Mouse (Mus musculus) MEL (cell line): Measurements from ENCODE around the gene Dnali1. TPM values are rescaled to one million over a fixed set of nuclear protein-coding genes. Genes with fewer than 3 reads are reported as not detected.

ENCODE experiments used
- DNase-seq: peaks from one replicate; pipeline ENCODE4 v3.0.0; 2011; ENCODE audit warnings: low read depth, low spot score
- H3K27ac ChIP-seq: 2 replicates; pipeline ENCODE4 v1.5.1; 2012; ENCODE audit warnings: low read depth, mild to moderate bottlenecking, control low read depth, low read length, moderate library complexity; ENCODE audit not compliant: control insufficient read depth
- H3K27me3 ChIP-seq, 2 experiments: fragments of 150-350 bp in 1 of 2; sonication (generic) in 1 of 2; 2 replicates each; pipeline ENCODE4 v1.6.1; 2012; ENCODE audit warnings: low read length in 2 of 2, mild to moderate bottlenecking in 2 of 2, improper control_type of control experiment in 1 of 2, moderate library complexity in 1 of 2; ENCODE audit not compliant: insufficient read depth in 2 of 2, control insufficient read depth in 1 of 2
- H3K36me3 ChIP-seq, 2 experiments: 2 replicates each; pipeline ENCODE4 v1.6.1; 2012 to 2014; ENCODE audit warnings: low read length in 2 of 2, improper control_type of control experiment in 1 of 2, inconsistent platforms in 1 of 2, mild to moderate bottlenecking in 1 of 2; ENCODE audit not compliant: insufficient read depth in 2 of 2, control insufficient read depth in 1 of 2
- H3K4me1 ChIP-seq, 2 experiments: fragments of 150-350 bp in 1 of 2; sonication (generic) in 1 of 2; 2 replicates each; pipeline ENCODE4 v1.6.1; 2012; ENCODE audit warnings: low read length in 2 of 2, improper control_type of control experiment in 1 of 2, mild to moderate bottlenecking in 1 of 2; ENCODE audit not compliant: insufficient read depth in 2 of 2, control insufficient read depth in 1 of 2
- H3K4me3 ChIP-seq, 2 experiments: fragments of 150-350 bp in 1 of 2; sonication (generic) in 1 of 2; 2 replicates each; pipeline ENCODE4 v1.5.1; 2012; ENCODE audit warnings: low read depth in 2 of 2, low read length in 2 of 2, mild to moderate bottlenecking in 2 of 2, moderate library complexity in 2 of 2, control low read depth in 1 of 2, improper control_type of control experiment in 1 of 2; ENCODE audit not compliant: control insufficient read depth in 1 of 2, insufficient read depth in 1 of 2
- H3K79me2 ChIP-seq: 2 replicates; pipeline ENCODE4 v1.6.1; 2012; ENCODE audit warnings: mild to moderate bottlenecking, low read length, moderate library complexity; ENCODE audit not compliant: control insufficient read depth, poor library complexity, insufficient read depth
- H3K9ac ChIP-seq: 2 replicates; pipeline ENCODE4 v1.6.1; 2012; ENCODE audit warnings: low read depth, mild to moderate bottlenecking, control low read depth, low read length, moderate library complexity; ENCODE audit not compliant: control insufficient read depth, poor library complexity, severe bottlenecking
- H3K9me3 ChIP-seq: fragments of 150-350 bp; sonication (generic); replicated peaks from 2 replicates; pipeline ENCODE4 v1.6.1; 2012; ENCODE audit warnings: mild to moderate bottlenecking, low read length, improper control_type of control experiment, moderate library complexity; ENCODE audit not compliant: insufficient read depth
- CTCF ChIP-seq, 3 experiments: IDR thresholded peaks in 2 of 3; conservative IDR thresholded peaks in 1 of 3; 2 replicates each; pipeline ENCODE4 v1.5.1; 2011 to 2012; ENCODE audit warnings: low read length in 3 of 3, low read depth in 2 of 3, mild to moderate bottlenecking in 2 of 3, improper control_type of control experiment in 1 of 3, inconsistent platforms in 1 of 3, mixed read lengths in 1 of 3, moderate library complexity in 1 of 3; ENCODE audit not compliant: control insufficient read depth in 1 of 3, insufficient read depth in 1 of 3, poor library complexity in 1 of 3, severe bottlenecking in 1 of 3
- ELF1 ChIP-seq: IDR thresholded peaks from 2 replicates; pipeline ENCODE4 v1.6.1; 2014; ENCODE audit warnings: low read depth, mild to moderate bottlenecking, inconsistent platforms, low read length, improper control_type of control experiment, moderate library complexity
- EP300 ChIP-seq, 2 experiments: IDR thresholded peaks; 2 replicates each; pipeline ENCODE4 v1.6.1; 2011; ENCODE audit warnings: improper control_type of control experiment in 2 of 2, low read length in 2 of 2, low read depth in 1 of 2, mild to moderate bottlenecking in 1 of 2
- ETS1 ChIP-seq: IDR thresholded peaks from 2 replicates; pipeline ENCODE4 v1.6.1; 2012; ENCODE audit warnings: low read depth, mild to moderate bottlenecking, inconsistent platforms, low read length, improper control_type of control experiment, moderate library complexity
- GABPA ChIP-seq: IDR thresholded peaks from 2 replicates; pipeline ENCODE4 v1.6.1; 2012; ENCODE audit warnings: low read depth, mild to moderate bottlenecking, inconsistent platforms, low read length, improper control_type of control experiment, moderate library complexity
- HCFC1 ChIP-seq: IDR thresholded peaks from 2 replicates; pipeline ENCODE4 v1.6.1; 2012; ENCODE audit warnings: low read depth, mild to moderate bottlenecking, inconsistent platforms, low read length, improper control_type of control experiment, moderate library complexity
- MAFK ChIP-seq: IDR thresholded peaks from 2 replicates; pipeline ENCODE4 v1.6.1; 2011; ENCODE audit warnings: low read depth, mild to moderate bottlenecking, low read length, improper control_type of control experiment, borderline replicate concordance
- MAX ChIP-seq: IDR thresholded peaks from 2 replicates; pipeline ENCODE4 v1.6.1; 2011; ENCODE audit warnings: low read length, improper control_type of control experiment
- MAZ ChIP-seq: IDR thresholded peaks from 2 replicates; pipeline ENCODE4 v1.6.1; 2012; ENCODE audit warnings: low read depth, mild to moderate bottlenecking, inconsistent platforms, low read length, improper control_type of control experiment
- MEF2A ChIP-seq: IDR thresholded peaks from 2 replicates; pipeline ENCODE4 v1.6.1; 2014; ENCODE audit warnings: low read depth, mild to moderate bottlenecking, inconsistent platforms, low read length, improper control_type of control experiment; ENCODE audit not compliant: poor library complexity, insufficient replicate concordance, severe bottlenecking; ENCODE audit errors: extremely low read depth
- MXI1 ChIP-seq: IDR thresholded peaks from 2 replicates; pipeline ENCODE4 v1.6.1; 2011; ENCODE audit warnings: mild to moderate bottlenecking, low read depth, low read length, improper control_type of control experiment
- MYC ChIP-seq: IDR thresholded peaks from 2 replicates; pipeline ENCODE4 v1.6.1; 2011; ENCODE audit warnings: low read depth, mild to moderate bottlenecking, low read length, improper control_type of control experiment, moderate library complexity
- POLR2A ChIP-seq, 2 experiments: IDR thresholded peaks; 2 replicates each; pipeline ENCODE4 v1.6.1; 2011 to 2012; ENCODE audit warnings: low read length in 2 of 2, mild to moderate bottlenecking in 2 of 2, control low read depth in 1 of 2, improper control_type of control experiment in 1 of 2, low read depth in 1 of 2, moderate library complexity in 1 of 2; ENCODE audit not compliant: control insufficient read depth in 1 of 2, insufficient read depth in 1 of 2, poor library complexity in 1 of 2
- POLR2AphosphoS2 ChIP-seq: IDR thresholded peaks from 2 replicates; pipeline ENCODE4 v1.6.1; 2011; ENCODE audit warnings: low read length, improper control_type of control experiment
- POLR2AphosphoS5 ChIP-seq: IDR thresholded peaks from 2 replicates; pipeline ENCODE4 v1.6.1; 2012; ENCODE audit warnings: low read depth, borderline replicate concordance, mild to moderate bottlenecking, inconsistent platforms, low read length, moderate library complexity, mixed read lengths
- RAD21 ChIP-seq: IDR thresholded peaks from 2 replicates; pipeline ENCODE4 v1.6.1; 2011; ENCODE audit warnings: mild to moderate bottlenecking, low read depth, low read length, improper control_type of control experiment
- SIN3A ChIP-seq: IDR thresholded peaks from 2 replicates; pipeline ENCODE4 v1.6.1; 2012; ENCODE audit warnings: low read length, improper control_type of control experiment, inconsistent platforms
- SMC3 ChIP-seq: IDR thresholded peaks from 2 replicates; pipeline ENCODE4 v1.6.1; 2011; ENCODE audit warnings: low read depth, low read length, improper control_type of control experiment
- TAL1 ChIP-seq: IDR thresholded peaks from 2 replicates; pipeline ENCODE4 v1.6.1; 2012; ENCODE audit warnings: mild to moderate bottlenecking, inconsistent platforms, low read length, moderate library complexity, mixed read lengths
- TCF12 ChIP-seq: IDR thresholded peaks from 2 replicates; pipeline ENCODE4 v1.6.1; 2014; ENCODE audit warnings: low read depth, mild to moderate bottlenecking, inconsistent platforms, low read length, improper control_type of control experiment, moderate library complexity
- ZC3H11A ChIP-seq: IDR thresholded peaks from 2 replicates; pipeline ENCODE4 v1.6.1; 2012; ENCODE audit warnings: low read depth, mild to moderate bottlenecking, inconsistent platforms, low read length, improper control_type of control experiment
- polyA plus RNA-seq, 2 experiments: library from polyadenylated mRNA; stranded (reverse) in 1 of 2; unstranded in 1 of 2; fragments of >175 nt in 1 of 2; fragments of >200 nt in 1 of 2; gene quantifications; 2 replicates each; pipeline versions ENCODE4 v1.2.1 to v1.2.4; 2012; ENCODE audit warnings: low replicate concordance in 2 of 2, low read depth in 1 of 2; ENCODE audit not compliant: insufficient read length in 2 of 2, insufficient read depth in 1 of 2, missing spikeins in 1 of 2
- total RNA-seq: library from RNA; depleted of rRNA; stranded (reverse); fragments of 300-350 nt; gene quantifications from 2 replicates; pipeline ENCODE4 v1.2.3, GENCODE M21; 2012

The Dnali1 gene
- total and polyA plus RNA-seq, 3 experiments = 0.08 TPM; not detected in 2

GRCm38 (mm10) chr4:125099458-125099857 lies 34.0 kb upstream of the Dnali1 start:
- H3K9ac ChIP-seq = no peak overlapping the region
- peak; percentile 86 for DNase-seq
- TF ChIP-seq MAX (peak; percentile 31; the same call in 1 of the 2 replicates), MYC (0 out of 2 replicates have a peak, but pooled peaks have one; percentile 22), GABPA (no peak), MAZ (no peak), ETS1 (no peak), SIN3A (peak; percentile 46; the same call in 1 of the 2 replicates), SMC3 (peak; percentile 76), CTCF (IDR thresholded peaks at IDR 0.05 in 2 of 3, conservative IDR thresholded peaks at IDR 0.05 in 1 of 3; ENCODE audit: control insufficient read depth in 1 of 3, insufficient read depth in 1 of 3, low read depth in 2 of 3, low read length in 3 of 3, poor library complexity in 1 of 3, severe bottlenecking in 1 of 3) (peak; percentile 92 to 95 (median 94)), RAD21 (peak; percentile 83), POLR2AphosphoS2 (no peak), ZC3H11A (peak; percentile 70)
- no peaks in the 10 kb centered on the region for H3K79me2 ChIP-seq
- no peak overlapping the region for H3K27ac ChIP-seq
- no peaks in the 10 kb centered on the region; a peak in 2 of 4 replicates for H3K36me3 ChIP-seq
- no peak overlapping the region for H3K4me3 ChIP-seq
- H3K4me1 ChIP-seq = no peaks in the 10 kb centered on the region
- H3K27me3 ChIP-seq = no peaks in the 10 kb centered on the region
- H3K9me3 ChIP-seq = no peaks in the 10 kb centered on the region

GRCm38 (mm10) chr4:125097412-125097811 lies 31.9 kb upstream of the Dnali1 start:
- Histone ChIP-seq H3K27me3 (no peaks in the 10 kb centered on the region), H3K9ac (no peak overlapping the region), H3K4me3 (no peak overlapping the region), H3K4me1 (no peaks in the 10 kb centered on the region), H3K36me3 (no peaks in the 10 kb centered on the region; a peak in 1 of 4 replicates), H3K9me3 (no peaks in the 10 kb centered on the region), H3K79me2 (no peaks in the 10 kb centered on the region; the same call in 1 of the 2 replicates), H3K27ac (no peak overlapping the region)
- no peak for DNase-seq
- TF ChIP-seq MYC = no peak
- no peak for TF ChIP-seq MXI1
- TF ChIP-seq MAFK = no peak
- TF ChIP-seq GABPA = no peak
- TF ChIP-seq ZC3H11A = no peak
- TF ChIP-seq TAL1 = no peak
- TF ChIP-seq EP300 (IDR thresholded peaks at IDR 0.05; ENCODE audit: low read depth in 1 of 2, low read length in 2 of 2) = no peak
- no peak for TF ChIP-seq RAD21
- no peak for TF ChIP-seq POLR2A (IDR thresholded peaks at IDR 0.05; ENCODE audit: control insufficient read depth in 1 of 2, insufficient read depth in 1 of 2, low read depth in 1 of 2, low read length in 2 of 2, poor library complexity in 1 of 2)
- TF ChIP-seq POLR2AphosphoS5 = no peak
- TF ChIP-seq HCFC1 = no peak
- TF ChIP-seq MEF2A = no peak
- TF ChIP-seq TCF12 = no peak
- no peak for TF ChIP-seq ELF1
